Mouse (Mus musculus) neural tube, embryonic 11.5 days (tissue): ENCODE results near the gene Cope. TPM values are rescaled to one million over a fixed set of nuclear protein-coding genes. Genes with fewer than 3 reads are reported as not detected.

Experiments used
- ATAC-seq: fragments of 200-750 bp; cut with Nextera tagmentation; 2 replicates; pipeline ENCODE4 v1.8.0; 2017; ENCODE audit warnings: moderate number of reproducible peaks, mild to moderate bottlenecking, moderate TSS enrichment, moderate library complexity; ENCODE audit not compliant: insufficient read depth, low FRiP score, low TSS enrichment
- DNase-seq: peaks from one replicate; pipeline ENCODE4 v3.0.0-alpha.2; 2015; ENCODE audit warnings: low spot score
- H3K27ac ChIP-seq: fragments of 300-500 bp; sonication (generic); 2 replicates; pipeline ENCODE4 v1.5.1; 2014; ENCODE audit warnings: low read depth, mild to moderate bottlenecking, low read length
- H3K27me3 ChIP-seq: fragments of 300-500 bp; sonication (generic); 2 replicates; pipeline ENCODE4 v1.6.1; 2014; ENCODE audit warnings: mild to moderate bottlenecking, low read length, mixed read lengths; ENCODE audit not compliant: control insufficient read depth, insufficient read depth
- H3K36me3 ChIP-seq: fragments of 300-500 bp; sonication (generic); 2 replicates; pipeline ENCODE4 v1.6.1; 2014; ENCODE audit warnings: mild to moderate bottlenecking, low read length, moderate library complexity, mixed read lengths; ENCODE audit not compliant: control insufficient read depth, insufficient read depth
- H3K4me1 ChIP-seq: fragments of 300-500 bp; sonication (generic); 2 replicates; pipeline ENCODE4 v1.6.1; 2014; ENCODE audit warnings: low read length, mixed read lengths; ENCODE audit not compliant: control insufficient read depth, insufficient read depth
- H3K4me2 ChIP-seq: fragments of 300-500 bp; sonication (generic); 2 replicates; pipeline ENCODE4 v1.6.1; 2014; ENCODE audit warnings: low read depth, mild to moderate bottlenecking, moderate library complexity
- H3K4me3 ChIP-seq: fragments of 300-500 bp; sonication (generic); 2 replicates; pipeline ENCODE4 v1.5.1; 2014; ENCODE audit warnings: low read depth, low read length
- H3K9ac ChIP-seq: fragments of 300-500 bp; sonication (generic); 2 replicates; pipeline ENCODE4 v1.6.1; 2014; ENCODE audit warnings: mild to moderate bottlenecking, low read length
- H3K9me3 ChIP-seq: fragments of 300-500 bp; sonication (generic); 2 replicates; pipeline ENCODE4 v1.6.1; 2016; ENCODE audit warnings: low read length; ENCODE audit not compliant: control insufficient read depth
- WGBS: fragments of 180-500 bp; shearing (Covaris S2); extraction: QIAGEN DNeasy Blood & Tissue Kit; methylation state at CpG from one replicate; pipeline ENCODE4 v1.1.7; 2014; 5-methylcytosine and 5-hydroxymethylcytosine counted together
- polyA plus RNA-seq: library from polyadenylated mRNA; unstranded; fragments of >200 nt; fragmentation: Nextera tagmentation; extraction: Ambion mirVana; gene quantifications from 2 replicates; pipeline ENCODE4 v1.2.1, GENCODE M21; 2014

The Cope gene
- polyA plus RNA-seq, 1 experiment from 2014 or later = 272 TPM

GRCm38 (mm10) chr8:70331526-70331925 is 29.2 kb downstream of the Cope start:
- 74% methylated on average over 19 of the region's 19 CpGs for WGBS
- Histone ChIP-seq H3K9me3 (no peaks in the 10 kb centered on the region), H3K27ac (no peak overlapping the region), H3K9ac (no peak overlapping the region), H3K4me3 (no peak overlapping the region), H3K4me2 (no peak overlapping the region), H3K36me3 (peaks cover 26% of the 10 kb centered on the region), H3K27me3 (no peaks in the 10 kb centered on the region), H3K4me1 (peaks cover 23% of the 10 kb centered on the region)
- no peak for ATAC-seq
- DNase-seq = peak; percentile 29

- Histone ChIP-seq H3K27ac (no peak overlapping the region), H3K4me1 (peaks cover 23% of the 10 kb centered on the region), H3K9ac (0 out of 2 replicates have a peak overlapping the region, but pooled peaks have one; percentile 32), H3K27me3 (no peaks in the 10 kb centered on the region), H3K4me2 (0 out of 2 replicates have a peak overlapping the region, but pooled peaks have one; percentile 16), H3K4me3 (no peak overlapping the region), H3K36me3 (peaks cover 31% of the 10 kb centered on the region), H3K9me3 (no peaks in the 10 kb centered on the region)
- 25% methylated on average over 37 of the region's 41 CpGs for WGBS
- DNase-seq = peak; percentile 88
- ATAC-seq = peak; percentile 60; the same call in 1 of the 2 replicates
Measured at GRCm38 (mm10) chr8:70332070-70332877, 30.0 kb downstream of the Cope start.

GRCm38 (mm10) chr8:70332878-70333202 is 30.5 kb downstream of the Cope start:
- Histone ChIP-seq H3K9me3 (no peaks in the 10 kb centered on the region), H3K4me3 (no peak overlapping the region), H3K27me3 (no peaks in the 10 kb centered on the region), H3K27ac (no peak overlapping the region), H3K4me2 (no peak overlapping the region), H3K9ac (no peak overlapping the region), H3K36me3 (peaks cover 36% of the 10 kb centered on the region), H3K4me1 (peaks cover 23% of the 10 kb centered on the region)
- no peak for DNase-seq
- WGBS = 91% methylated on average over 6 of the region's 6 CpGs
- ATAC-seq = no peak

GRCm38 (mm10) chr8:70338931-70339330 is 36.6 kb downstream of the Cope start:
- Histone ChIP-seq H3K36me3 (peaks cover 46% of the 10 kb centered on the region), H3K27me3 (no peaks in the 10 kb centered on the region), H3K27ac (no peak overlapping the region), H3K4me3 (no peak overlapping the region), H3K4me1 (no peaks in the 10 kb centered on the region), H3K9me3 (no peaks in the 10 kb centered on the region), H3K9ac (no peak overlapping the region), H3K4me2 (no peak overlapping the region)
- no peak for ATAC-seq
- WGBS = 97% methylated on average over 7 of the region's 7 CpGs
- DNase-seq = no peak

GRCm38 (mm10) chr8:70340659-70341058 is 38.3 kb downstream of the Cope start:
- Histone ChIP-seq H3K4me1 (no peaks in the 10 kb centered on the region), H3K27me3 (no peaks in the 10 kb centered on the region), H3K9ac (no peak overlapping the region), H3K27ac (no peak overlapping the region), H3K36me3 (peaks cover 33% of the 10 kb centered on the region), H3K4me2 (no peak overlapping the region), H3K9me3 (no peaks in the 10 kb centered on the region), H3K4me3 (no peak overlapping the region)
- WGBS = 91% methylated on average over 7 of the region's 7 CpGs
- DNase-seq (no peak), ATAC-seq (no peak)

- no peaks in the 10 kb centered on the region for H3K27me3 ChIP-seq
- ATAC-seq (no peak), DNase-seq (no peak)
- no peak overlapping the region for H3K27ac ChIP-seq
- no peak overlapping the region for H3K4me2 ChIP-seq
- WGBS = 89% methylated on average over 14 of the region's 14 CpGs
- peaks cover 30% of the 10 kb centered on the region for H3K36me3 ChIP-seq
- H3K9ac ChIP-seq = no peak overlapping the region
- H3K4me1 ChIP-seq = no peaks in the 10 kb centered on the region
- H3K9me3 ChIP-seq = no peaks in the 10 kb centered on the region
- no peak overlapping the region for H3K4me3 ChIP-seq
Measured at GRCm38 (mm10) chr8:70342007-70342406, 39.7 kb downstream of the Cope start.

GRCm38 (mm10) chr8:70343076-70343475 is 40.8 kb downstream of the Cope start:
- WGBS = 63% methylated on average over 7 of the region's 7 CpGs
- no peak overlapping the region for H3K27ac ChIP-seq
- DNase-seq = no peak
- no peak overlapping the region for H3K4me2 ChIP-seq
- no peaks in the 10 kb centered on the region for H3K27me3 ChIP-seq
- ATAC-seq = no peak
- H3K36me3 ChIP-seq = peaks cover 21% of the 10 kb centered on the region
- H3K4me1 ChIP-seq = no peaks in the 10 kb centered on the region
- H3K9ac ChIP-seq = no peak overlapping the region
- H3K4me3 ChIP-seq = no peak overlapping the region
- no peaks in the 10 kb centered on the region for H3K9me3 ChIP-seq

GRCm38 (mm10) chr8:70343696-70344095 is 41.4 kb downstream of the Cope start:
- H3K9ac ChIP-seq = no peak overlapping the region

GRCm38 (mm10) chr8:70344279-70344678 is 42.0 kb downstream of the Cope start:
- ATAC-seq (no peak), DNase-seq (no peak)
- whole genome bisulfite sequencing = 94% methylated on average over 2 of the region's 2 CpGs
- no peaks in the 10 kb centered on the region for H3K4me1 ChIP-seq
- no peak overlapping the region for H3K4me2 ChIP-seq
- no peaks in the 10 kb centered on the region for H3K27me3 ChIP-seq
- H3K9me3 ChIP-seq = no peaks in the 10 kb centered on the region
- H3K27ac ChIP-seq = no peak overlapping the region
- H3K9ac ChIP-seq = no peak overlapping the region
- peaks cover 16% of the 10 kb centered on the region for H3K36me3 ChIP-seq
- H3K4me3 ChIP-seq = no peak overlapping the region

More at GRCm38 (mm10) chr8:70343696-70344095, 41.4 kb downstream of the Cope start:
- H3K4me2 ChIP-seq = no peak overlapping the region
- DNase-seq (no peak), ATAC-seq (no peak)
- H3K36me3 ChIP-seq = peaks cover 19% of the 10 kb centered on the region
- no peaks in the 10 kb centered on the region for H3K27me3 ChIP-seq
- H3K4me1 ChIP-seq = no peaks in the 10 kb centered on the region
- no peak overlapping the region for H3K4me3 ChIP-seq
- H3K9me3 ChIP-seq = no peaks in the 10 kb centered on the region
- WGBS = 57% methylated on average over 6 of the region's 6 CpGs
- no peak overlapping the region for H3K27ac ChIP-seq
